Mouse (Mus musculus) lung, postnatal 0 days (tissue): ENCODE data around the gene Abhd17c. TPM values are rescaled to one million over a fixed set of nuclear protein-coding genes. Genes with fewer than 3 reads are reported as not detected.
"Not testable (repeated sequence)": the region's sequence is repeated elsewhere in the genome, so short reads cannot be mapped to it uniquely, and the experiment has no call there.

Experiments
- ATAC-seq: fragments of 200-750 bp; cut with Nextera tagmentation; 2 replicates; pipeline ENCODE4 v1.8.0; 2017; ENCODE audit warnings: moderate library complexity
- DNase-seq: peaks from one replicate; pipeline ENCODE4 v3.0.0-alpha.2; 2016; ENCODE audit warnings: low spot score
- H3K27ac ChIP-seq: fragments of 300-500 bp; sonication (generic); 2 replicates; pipeline ENCODE4 v1.5.1; 2014; ENCODE audit warnings: antibody characterized with exemption, mild to moderate bottlenecking, low read length, mixed read lengths
- H3K27me3 ChIP-seq: fragments of 300-500 bp; sonication (generic); replicated peaks from 2 replicates; pipeline ENCODE4 v1.6.1; 2014; ENCODE audit warnings: low read length, mixed read lengths; ENCODE audit not compliant: insufficient read depth
- H3K36me3 ChIP-seq: fragments of 300-500 bp; sonication (generic); 2 replicates; pipeline ENCODE4 v1.6.1; 2014; ENCODE audit warnings: low read length, mixed read lengths; ENCODE audit not compliant: insufficient read depth
- H3K4me1 ChIP-seq: fragments of 300-500 bp; sonication (generic); 2 replicates; pipeline ENCODE4 v1.6.1; 2014; ENCODE audit warnings: antibody characterized with exemption, low read depth, low read length, mixed read lengths; ENCODE audit not compliant: insufficient read depth
- H3K4me2 ChIP-seq: fragments of 300-500 bp; sonication (generic); replicated peaks from 2 replicates; pipeline ENCODE4 v1.6.1; 2014; ENCODE audit warnings: low read depth, mild to moderate bottlenecking, low read length, moderate library complexity, mixed read lengths
- H3K4me3 ChIP-seq: fragments of 300-500 bp; sonication (generic); 2 replicates; pipeline ENCODE4 v1.5.1; 2014; ENCODE audit warnings: low read depth, low read length
- H3K9ac ChIP-seq: fragments of 300-500 bp; sonication (generic); replicated peaks from 2 replicates; pipeline ENCODE4 v1.6.1; 2014; ENCODE audit warnings: low read depth, mild to moderate bottlenecking
- H3K9me3 ChIP-seq: fragments of 300-500 bp; sonication (generic); 2 replicates; pipeline ENCODE4 v1.6.1; 2016; ENCODE audit warnings: low read length, mixed read lengths
- CTCF ChIP-seq: IDR thresholded peaks from 2 replicates; pipeline ENCODE4 v1.5.1; 2016; ENCODE audit warnings: antibody characterized with exemption, mild to moderate bottlenecking
- EP300 ChIP-seq: IDR thresholded peaks from 2 replicates; pipeline ENCODE4 v1.6.1; 2016; ENCODE audit warnings: antibody characterized with exemption, mild to moderate bottlenecking, control low read depth
- WGBS: fragments of 180-500 bp; shearing (Covaris S2); extraction: QIAGEN DNeasy Blood & Tissue Kit; methylation state at CpG from one replicate; pipeline ENCODE4 v1.1.7; 2014; 5-methylcytosine and 5-hydroxymethylcytosine counted together
- polyA plus RNA-seq: library from polyadenylated mRNA; unstranded; fragments of >200 nt; fragmentation: Nextera tagmentation; extraction: Ambion mirVana; gene quantifications from 2 replicates; pipeline ENCODE4 v1.2.1, GENCODE M21; 2015

Abhd17c gene
- polyA plus RNA-seq, 1 experiment from 2014 or later, result 91.3 TPM

DNA sequence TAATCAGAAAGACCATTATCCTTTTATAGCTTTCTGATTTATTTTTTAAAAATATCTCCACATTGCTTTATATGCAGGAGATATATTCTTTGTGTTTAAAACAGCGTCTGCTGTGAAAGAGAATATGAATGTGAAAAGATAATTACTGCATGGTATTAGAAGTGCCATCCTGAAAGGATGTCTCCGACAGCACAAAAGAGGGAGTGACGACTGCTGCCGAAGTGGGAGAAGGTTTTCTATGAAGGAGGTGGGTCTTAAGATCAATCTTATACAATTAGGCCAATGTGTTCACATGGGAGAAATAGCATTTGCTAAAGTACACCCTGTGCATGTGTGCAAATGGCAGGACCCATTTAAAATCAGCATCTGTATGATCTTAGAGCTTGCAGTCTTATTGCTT lies 33.5 kb upstream of the Abhd17c start:
- Histone ChIP-seq H3K4me1 (no peaks in the 10 kb centered on the region), H3K27ac (no peak overlapping the region), H3K4me2 (no peak overlapping the region), H3K27me3 (no peaks in the 10 kb centered on the region), H3K9me3 (no peaks in the 10 kb centered on the region), H3K36me3 (no peaks in the 10 kb centered on the region), H3K9ac (no peak overlapping the region), H3K4me3 (no peak overlapping the region)
- no peak for TF ChIP-seq EP300
- TF ChIP-seq CTCF, result no peak
- no peak for DNase-seq
- WGBS, result 90% methylated on average over 4 of the region's 4 CpGs
- no peak for ATAC-seq

DNA sequence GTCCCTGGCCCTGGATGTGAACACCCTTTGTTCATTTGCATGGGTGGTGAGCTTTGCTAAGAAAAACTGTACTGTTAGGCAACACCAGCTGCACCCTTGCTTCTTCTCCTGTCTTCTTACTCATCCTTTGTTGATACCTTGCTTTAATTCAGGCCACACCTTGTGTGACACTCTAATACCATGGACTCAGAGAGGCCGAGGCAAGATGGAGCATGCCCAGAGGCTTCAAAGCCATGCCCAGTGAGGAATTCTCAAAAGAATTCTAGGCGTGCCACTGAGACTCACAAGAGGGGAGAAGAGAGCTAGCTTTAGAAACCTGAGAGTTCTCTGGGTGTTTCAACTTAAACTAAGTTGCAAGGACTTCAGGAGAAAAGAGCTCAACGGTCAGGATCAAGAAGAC lies 33.0 kb upstream of the Abhd17c start:
- no peaks in the 10 kb centered on the region for H3K27me3 ChIP-seq
- no peak overlapping the region for H3K4me2 ChIP-seq
- TF ChIP-seq EP300 (no peak), CTCF (no peak)
- no peaks in the 10 kb centered on the region for H3K4me1 ChIP-seq
- no peak overlapping the region for H3K4me3 ChIP-seq
- no peak overlapping the region for H3K9ac ChIP-seq
- DNase-seq (peak; percentile 10), ATAC-seq (peak; percentile 30; the same call in 1 of the 2 replicates)
- 56% methylated on average over 3 of the region's 3 CpGs for WGBS
- no peak overlapping the region for H3K27ac ChIP-seq
- no peaks in the 10 kb centered on the region for H3K36me3 ChIP-seq
- H3K9me3 ChIP-seq, result no peaks in the 10 kb centered on the region

DNA sequence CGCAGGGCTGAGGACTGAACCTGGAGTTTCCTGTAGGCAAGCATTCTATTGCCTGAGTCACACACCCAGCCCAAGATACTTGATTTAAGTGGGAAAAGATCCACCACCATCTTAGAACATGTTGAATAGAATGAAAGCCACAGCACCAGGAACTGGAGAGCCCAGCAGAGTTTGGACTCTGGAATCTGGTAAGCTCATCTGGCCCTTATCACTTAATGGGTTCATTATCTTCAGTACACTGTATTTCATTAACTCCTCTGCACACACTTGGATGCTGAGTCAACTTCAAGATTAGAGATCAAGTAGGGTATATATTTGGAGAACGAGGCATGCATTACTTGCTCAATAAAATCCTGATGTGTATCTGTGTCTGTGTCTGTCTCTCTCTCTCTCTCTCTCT lies 27.1 kb upstream of the Abhd17c start:
- H3K4me2 ChIP-seq, ATAC-seq, DNase-seq, H3K9ac ChIP-seq, H3K4me3 ChIP-seq, H3K36me3 ChIP-seq, H3K27ac ChIP-seq, H3K4me1 ChIP-seq, H3K27me3 ChIP-seq, H3K9me3 ChIP-seq: not testable (repeated sequence)
- WGBS, result 75% methylated on average over 2 of the region's 2 CpGs

GRCm38 (mm10) chr7:84174655-84175448 lies 23.2 kb upstream of the Abhd17c start:
- TF ChIP-seq CTCF (no peak), EP300 (no peak; the same call in 1 of the 2 replicates)
- H3K4me2 ChIP-seq, result no peak overlapping the region
- H3K27ac ChIP-seq, result no peak overlapping the region
- H3K9me3 ChIP-seq, result no peaks in the 10 kb centered on the region
- H3K4me1 ChIP-seq, result no peaks in the 10 kb centered on the region
- ATAC-seq (no peak), DNase-seq (no peak)
- H3K27me3 ChIP-seq, result no peaks in the 10 kb centered on the region
- H3K4me3 ChIP-seq, result no peak overlapping the region
- WGBS, result 52% methylated on average over 11 of the region's 11 CpGs
- H3K9ac ChIP-seq, result no peak overlapping the region
- no peaks in the 10 kb centered on the region for H3K36me3 ChIP-seq

DNA sequence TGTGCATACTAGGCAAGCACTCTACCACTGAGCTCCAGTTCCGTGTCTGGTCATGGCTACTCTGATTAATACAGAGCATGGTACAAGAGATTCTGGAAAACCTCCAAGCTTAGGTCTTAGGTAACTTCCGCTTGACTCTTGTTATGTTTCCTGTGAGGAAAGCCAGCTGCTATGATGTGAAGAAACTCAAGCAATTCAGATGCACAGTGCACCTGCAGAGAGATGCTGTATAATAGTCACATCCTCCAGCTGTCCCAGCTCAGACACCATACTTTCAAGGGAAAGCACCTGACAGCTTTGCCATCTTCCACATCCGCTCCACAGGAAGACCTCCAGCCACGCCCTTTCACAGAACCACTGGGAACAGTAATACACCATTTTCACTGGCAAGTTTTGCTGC lies 21.7 kb upstream of the Abhd17c start:
- H3K27ac ChIP-seq, result no peak overlapping the region
- no peak for ATAC-seq
- H3K27me3 ChIP-seq, result no peaks in the 10 kb centered on the region
- H3K36me3 ChIP-seq, result no peaks in the 10 kb centered on the region
- no peak overlapping the region for H3K4me2 ChIP-seq
- no peak overlapping the region for H3K9ac ChIP-seq
- 58% methylated on average over 4 of the region's 4 CpGs for WGBS
- no peak overlapping the region for H3K4me3 ChIP-seq
- peak; percentile 21 for DNase-seq
- H3K9me3 ChIP-seq, result no peaks in the 10 kb centered on the region
- TF ChIP-seq EP300, result no peak
- TF ChIP-seq CTCF, result no peak
- H3K4me1 ChIP-seq, result no peaks in the 10 kb centered on the region

GRCm38 (mm10) chr7:84171177-84171787 lies 19.6 kb upstream of the Abhd17c start:
- TF ChIP-seq CTCF (no peak), EP300 (no peak)
- no peak overlapping the region for H3K4me3 ChIP-seq
- no peak overlapping the region for H3K27ac ChIP-seq
- no peaks in the 10 kb centered on the region for H3K4me1 ChIP-seq
- ATAC-seq (no peak), DNase-seq (peak; percentile 26)
- H3K36me3 ChIP-seq, result no peaks in the 10 kb centered on the region
- H3K9me3 ChIP-seq, result no peaks in the 10 kb centered on the region
- H3K4me2 ChIP-seq, result no peak overlapping the region
- 81% methylated on average over 1 of the region's 1 CpGs for WGBS
- no peak overlapping the region for H3K9ac ChIP-seq
- no peaks in the 10 kb centered on the region for H3K27me3 ChIP-seq
